Mouse (Mus musculus) C2C12 (cell line): ENCODE data around the gene Calr4.

ENCODE experiments used
- CTCF ChIP-seq: IDR thresholded peaks from one replicate; pipeline ENCODE4 v1.5.1; 2011; ENCODE audit not compliant: control insufficient read depth, insufficient read depth, insufficient read length
- MAX ChIP-seq: IDR thresholded peaks from one replicate; pipeline ENCODE4 v1.6.1; 2011; ENCODE audit warnings: mild to moderate bottlenecking, control low read depth

DNA sequence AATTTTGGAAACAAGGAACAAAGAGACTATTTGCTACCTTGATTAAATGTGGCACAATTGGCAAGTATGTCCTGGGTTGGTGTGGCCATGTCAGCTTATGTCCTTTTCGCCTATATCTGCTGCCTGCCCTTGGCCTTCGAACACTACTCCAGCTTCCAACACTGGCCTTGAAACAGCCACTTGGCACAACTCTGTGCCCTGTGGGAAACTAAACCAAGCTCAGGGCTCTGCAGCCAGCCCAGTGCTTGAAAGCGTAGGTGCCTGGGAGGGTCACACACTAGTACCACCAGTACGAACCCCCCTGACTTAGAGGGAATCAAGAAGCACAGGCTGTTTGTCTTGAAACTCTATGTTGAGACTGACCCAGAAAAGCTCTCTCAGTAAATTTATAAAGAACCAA, 35.2 kb upstream of the Calr4 start:
- no peak for TF ChIP-seq CTCF
- no peak for TF ChIP-seq MAX
